In genomic region chr4:151994228-151995171, GRCm38 (mm10) we compare ENCODE assay signal across 8 mouse cellular contexts. TPM values are rescaled to one million over a fixed set of nuclear protein-coding genes. Genes with fewer than 3 reads are reported as not detected.
DNase-seq lines count a peak whose midpoint lies in the region; ATAC-seq and TF ChIP-seq lines count a peak whose summit lies in the region.

No protein-coding gene starts in this region.

- TF ChIP-seq CTCF in G1E (IDR thresholded peaks at IDR 0.05; ENCODE audit: low read depth, low read length), result no peak

- whole genome bisulfite sequencing in embryonic facial prominence, embryonic 14.5 days, result 2% methylated on average over 25 of the region's 61 CpGs
- WGBS in hindbrain, embryonic 16.5 days, result 1% methylated on average over 43 of the region's 61 CpGs
- 1% methylated on average over 60 of the region's 61 CpGs for WGBS in lung, embryonic 16.5 days

- H3K36me3 ChIP-seq in G1E (replicated peaks), result peaks cover 28% of the 10 kb centered on the region
- H3K36me3 ChIP-seq in embryonic facial prominence, embryonic 14.5 days (ENCODE audit: control insufficient read depth, insufficient read depth, low read length), result peaks cover 34% of the 10 kb centered on the region
- H3K36me3 ChIP-seq in hindbrain, embryonic 16.5 days (ENCODE audit: control insufficient read depth, insufficient read depth, low read length), result peaks cover 21% of the 10 kb centered on the region
- H3K36me3 ChIP-seq in lung, embryonic 16.5 days (ENCODE audit: control insufficient read depth, insufficient read depth, low read length), result peaks cover 25% of the 10 kb centered on the region
- peaks cover 3% of the 10 kb centered on the region; the same call in 1 of the 2 replicates for H3K36me3 ChIP-seq in splenic B cell, adult 2 months (ENCODE audit: control insufficient read depth, insufficient read depth, low read length, poor library complexity, severe bottlenecking)

- peak; percentile 73 for ATAC-seq in G1E (ENCODE audit: extremely low read depth, insufficient number of reproducible peaks, low FRiP score, poor library complexity, severe bottlenecking)
- ATAC-seq in embryonic facial prominence, embryonic 14.5 days (ENCODE audit: low read depth), result no peak
- ATAC-seq in hindbrain, embryonic 16.5 days, result no peak
- no peak for ATAC-seq in lung, embryonic 16.5 days (ENCODE audit: low read depth)

- H3K27ac ChIP-seq in embryonic facial prominence, embryonic 14.5 days (replicated peaks; ENCODE audit: low read depth, low read length), result peak overlapping the region; percentile 86
- H3K27ac ChIP-seq in hindbrain, embryonic 16.5 days (ENCODE audit: low read depth, low read length), result peak overlapping the region; percentile 77
- H3K27ac ChIP-seq in lung, embryonic 16.5 days (ENCODE audit: low read length), result peak overlapping the region; percentile 80

- DNase-seq in gastrocnemius, postnatal 14 days, result peak; percentile 48
- DNase-seq in gastrocnemius, adult 8-10 months (ENCODE audit: low spot score in 2 of 2), result no peak
- DNase-seq in G1E (ENCODE audit: low spot score), result peak; percentile 71
- DNase-seq in embryonic facial prominence, embryonic 14.5 days (ENCODE audit: low spot score), result no peak
- peak; percentile 31 for DNase-seq in splenic B cell, adult 2 months (ENCODE audit: low read depth, low spot score)
- DNase-seq in layer of hippocampus, adult 18-20 months (ENCODE audit: low spot score in 2 of 2), result no peak

- H3K4me2 ChIP-seq in embryonic facial prominence, embryonic 14.5 days (ENCODE audit: low read depth, low read length), result peak overlapping the region; percentile 88
- H3K4me2 ChIP-seq in hindbrain, embryonic 16.5 days (ENCODE audit: low read length), result peak overlapping the region; percentile 88
- peak overlapping the region; percentile 91 for H3K4me2 ChIP-seq in lung, embryonic 16.5 days (ENCODE audit: low read depth, low read length)

- H3K9me3 ChIP-seq in G1E (replicated peaks), result no peaks in the 10 kb centered on the region
- H3K9me3 ChIP-seq in embryonic facial prominence, embryonic 14.5 days (ENCODE audit: control insufficient read depth, low read length), result no peaks in the 10 kb centered on the region
- no peaks in the 10 kb centered on the region for H3K9me3 ChIP-seq in hindbrain, embryonic 16.5 days (ENCODE audit: control insufficient read depth, low read length)
- H3K9me3 ChIP-seq in lung, embryonic 16.5 days (ENCODE audit: control insufficient read depth, low read length), result no peaks in the 10 kb centered on the region

- H3K4me3 ChIP-seq in G1E (ENCODE audit: low read depth, low read length), result peak overlapping the region; percentile 87
- H3K4me3 ChIP-seq in embryonic facial prominence, embryonic 14.5 days (ENCODE audit: low read depth, low read length), result peak overlapping the region; percentile 100
- peak overlapping the region; percentile 99 for H3K4me3 ChIP-seq in hindbrain, embryonic 16.5 days (ENCODE audit: low read length)
- H3K4me3 ChIP-seq in lung, embryonic 16.5 days (ENCODE audit: low read length), result peak overlapping the region; percentile 98

- H3K4me1 ChIP-seq in G1E (ENCODE audit: insufficient read depth, low read depth, low read length), result peaks cover 54% of the 10 kb centered on the region
- H3K4me1 ChIP-seq in embryonic facial prominence, embryonic 14.5 days (ENCODE audit: control insufficient read depth, insufficient read depth, low read length), result peaks cover 19% of the 10 kb centered on the region
- H3K4me1 ChIP-seq in hindbrain, embryonic 16.5 days (ENCODE audit: control insufficient read depth, insufficient read depth, low read depth, low read length), result peaks cover 20% of the 10 kb centered on the region
- H3K4me1 ChIP-seq in lung, embryonic 16.5 days (replicated peaks; ENCODE audit: control insufficient read depth, insufficient read depth, low read length), result peaks cover 20% of the 10 kb centered on the region

- H3K9ac ChIP-seq in embryonic facial prominence, embryonic 14.5 days (ENCODE audit: low read depth, low read length), result peak overlapping the region; percentile 95
- peak overlapping the region; percentile 95 for H3K9ac ChIP-seq in hindbrain, embryonic 16.5 days (ENCODE audit: low read depth, low read length)
- H3K9ac ChIP-seq in lung, embryonic 16.5 days (ENCODE audit: low read length), result peak overlapping the region; percentile 93

- peaks cover 55% of the 10 kb centered on the region for H3K27me3 ChIP-seq in G1E (ENCODE audit: insufficient read depth, low read length)
- H3K27me3 ChIP-seq in embryonic facial prominence, embryonic 14.5 days (replicated peaks; ENCODE audit: control insufficient read depth, insufficient read depth, low read length), result no peaks in the 10 kb centered on the region
- H3K27me3 ChIP-seq in hindbrain, embryonic 16.5 days (replicated peaks; ENCODE audit: control insufficient read depth, insufficient read depth, low read length), result no peaks in the 10 kb centered on the region
- H3K27me3 ChIP-seq in lung, embryonic 16.5 days (ENCODE audit: control insufficient read depth, insufficient read depth, low read depth, low read length), result no peaks in the 10 kb centered on the region
- H3K27me3 ChIP-seq in splenic B cell, adult 2 months (ENCODE audit: control insufficient read depth, insufficient read depth, low read length, poor library complexity, severe bottlenecking), result no peaks in the 10 kb centered on the region; the same call in 1 of the 2 replicates

- intact Hi-C loops in gastrocnemius, postnatal 14 days (cut with DNase I; ENCODE audit: low total_unique reads), result no loop called here

RNA-seq across cellular contexts. Expression of gene Phf13, which starts 1.6 kb away (rescaled TPM):
- 1 to 10 TPM; 4.1 to 4.4 TPM for total RNA-seq in gastrocnemius, postnatal 14 days (2021)
- total RNA-seq in gastrocnemius, adult 8-10 months (2022), result 1 to 10 TPM; 3.9 to 4.8 (median 4.5) TPM
- total RNA-seq in G1E (2014; fragmentation: Nextera tagmentation) (2.9 and 3.7 TPM in 2 replicates), G1E (2017) (2.0 and 2.3 TPM in 2 replicates)
- polyA plus RNA-seq in G1E (2012), result 5.4 and 6.6 TPM in 2 replicates
- 30.1 and 32.6 TPM in 2 replicates for polyA plus RNA-seq in embryonic facial prominence, embryonic 14.5 days (2014; fragmentation: Nextera tagmentation; extraction: Ambion mirVana)
- 21.3 and 24.8 TPM in 2 replicates for polyA plus RNA-seq in hindbrain, embryonic 16.5 days (2015; fragmentation: Nextera tagmentation; extraction: Ambion mirVana)
- polyA plus RNA-seq in lung, embryonic 16.5 days (2015; fragmentation: Nextera tagmentation; extraction: Ambion mirVana), result 25.1 and 26.8 TPM in 2 replicates
- total RNA-seq in layer of hippocampus, adult 18-20 months (2021), result 10 to 100 TPM; 12.6 to 12.8 TPM

RNA-seq across cellular contexts. Expression of gene Thap3, which starts 5.7 kb away (rescaled TPM):
- total RNA-seq in gastrocnemius, postnatal 14 days (2021), result 10 to 100 TPM; 28.0 to 32.2 TPM
- 10 to 100 TPM; 30.4 to 33.6 (median 32.1) TPM for total RNA-seq in gastrocnemius, adult 8-10 months (2022)
- total RNA-seq in G1E (2014; fragmentation: Nextera tagmentation) (2.0 and 3.0 TPM in 2 replicates), G1E (2017) (0.82 and 1.6 TPM in 2 replicates)
- 4.2 and 5.5 TPM in 2 replicates for polyA plus RNA-seq in G1E (2012)
- polyA plus RNA-seq in embryonic facial prominence, embryonic 14.5 days (2014; fragmentation: Nextera tagmentation; extraction: Ambion mirVana), result 31.7 and 32.7 TPM in 2 replicates
- polyA plus RNA-seq in hindbrain, embryonic 16.5 days (2015; fragmentation: Nextera tagmentation; extraction: Ambion mirVana), result 35.4 and 35.7 TPM in 2 replicates
- 37.5 and 43.9 TPM in 2 replicates for polyA plus RNA-seq in lung, embryonic 16.5 days (2015; fragmentation: Nextera tagmentation; extraction: Ambion mirVana)
- total RNA-seq in layer of hippocampus, adult 18-20 months (2021), result 10 to 100 TPM; 24.4 to 28.2 TPM

RNA-seq across cellular contexts. Expression of gene Klhl21, which starts 14.1 kb away (rescaled TPM):
- total RNA-seq in gastrocnemius, postnatal 14 days (2021), result 10 to 100 TPM; 26.9 to 31.8 TPM
- total RNA-seq in gastrocnemius, adult 8-10 months (2022), result 100 to 1,000 TPM; 125 to 158 (median 140) TPM
- total RNA-seq in G1E (2014; fragmentation: Nextera tagmentation), result 2.4 and 4.1 TPM in 2 replicates
- 3.8 and 4.4 TPM in 2 replicates for total RNA-seq in G1E (2017)
- 12.2 and 13.5 TPM in 2 replicates for polyA plus RNA-seq in G1E (2012)
- 10.9 and 11.2 TPM in 2 replicates for polyA plus RNA-seq in embryonic facial prominence, embryonic 14.5 days (2014; fragmentation: Nextera tagmentation; extraction: Ambion mirVana)
- 4.7 and 5.0 TPM in 2 replicates for polyA plus RNA-seq in hindbrain, embryonic 16.5 days (2015; fragmentation: Nextera tagmentation; extraction: Ambion mirVana)
- 10.9 and 12.3 TPM in 2 replicates for polyA plus RNA-seq in lung, embryonic 16.5 days (2015; fragmentation: Nextera tagmentation; extraction: Ambion mirVana)
- total RNA-seq in layer of hippocampus, adult 18-20 months (2021), result 10 to 100 TPM; 22.2 to 24.4 TPM

RNA-seq across cellular contexts. Expression of gene Zbtb48, which starts 33.0 kb away (rescaled TPM):
- total RNA-seq in gastrocnemius, postnatal 14 days (2021), result 1 to 10 TPM; 1.8 to 3.3 TPM
- 1 to 10 TPM; 2.3 to 4.8 (median 3.1) TPM for total RNA-seq in gastrocnemius, adult 8-10 months (2022)
- total RNA-seq in G1E (2014; fragmentation: Nextera tagmentation) (13.9 and 24.5 TPM in 2 replicates), G1E (2017) (9.3 and 9.8 TPM in 2 replicates)
- polyA plus RNA-seq in G1E (2012), result 12.4 and 13.4 TPM in 2 replicates
- 19.0 and 19.9 TPM in 2 replicates for polyA plus RNA-seq in embryonic facial prominence, embryonic 14.5 days (2014; fragmentation: Nextera tagmentation; extraction: Ambion mirVana)
- 18.1 and 20.9 TPM in 2 replicates for polyA plus RNA-seq in hindbrain, embryonic 16.5 days (2015; fragmentation: Nextera tagmentation; extraction: Ambion mirVana)
- 17.5 and 20.6 TPM in 2 replicates for polyA plus RNA-seq in lung, embryonic 16.5 days (2015; fragmentation: Nextera tagmentation; extraction: Ambion mirVana)
- total RNA-seq in layer of hippocampus, adult 18-20 months (2021), result 10 to 100 TPM; 11.2 to 12.8 TPM

RNA-seq across cellular contexts. Expression of gene Tas1r1, which starts 43.9 kb away (rescaled TPM):
- total RNA-seq in gastrocnemius, postnatal 14 days (2021), result 1 to 10 TPM in 1 of 2 experiments, under 1 TPM in 1; 0.80 to 1.3 TPM
- 1 to 10 TPM in 1 of 4 experiments, under 1 TPM in 3; 0.32 to 1.3 (median 0.66) TPM for total RNA-seq in gastrocnemius, adult 8-10 months (2022)
- total RNA-seq in G1E (2014; fragmentation: Nextera tagmentation) (0.24 TPM in 1 of 2 replicates, not detected in the other), G1E (2017) (0.06 and 0.27 TPM in 2 replicates)
- 0.02 and 0.04 TPM in 2 replicates for polyA plus RNA-seq in G1E (2012)
- polyA plus RNA-seq in embryonic facial prominence, embryonic 14.5 days (2014; fragmentation: Nextera tagmentation; extraction: Ambion mirVana), result 1.2 and 1.5 TPM in 2 replicates
- 1.9 and 2.0 TPM in 2 replicates for polyA plus RNA-seq in hindbrain, embryonic 16.5 days (2015; fragmentation: Nextera tagmentation; extraction: Ambion mirVana)
- 0.59 and 0.74 TPM in 2 replicates for polyA plus RNA-seq in lung, embryonic 16.5 days (2015; fragmentation: Nextera tagmentation; extraction: Ambion mirVana)
- under 1 TPM; 0.41 to 0.64 TPM for total RNA-seq in layer of hippocampus, adult 18-20 months (2021)

Comparison
In these comparisons a context has a peak if more than half of its experiments do, and no peak if none do; other contexts are left out.
1. DNase-seq: peak in gastrocnemius, postnatal 14 days (single experiment), G1E (single experiment) and splenic B cell, adult 2 months (single experiment); none in gastrocnemius, adult 8-10 months (0 of 2), embryonic facial prominence, embryonic 14.5 days (single experiment) and layer of hippocampus, adult 18-20 months (0 of 2).
2. RNA of gene Thap3, which starts 5.7 kb away (total RNA-seq): 30.4 to 33.6 TPM in gastrocnemius, adult 8-10 months, 28.0 to 32.2 TPM in gastrocnemius, postnatal 14 days and 24.4 to 28.2 TPM in layer of hippocampus, adult 18-20 months; 0.82 to 3.0 TPM in G1E; every median in the first group is over 4 times any median in the second.
3. RNA of gene Klhl21, which starts 14.1 kb away (total RNA-seq): 125 to 158 TPM in gastrocnemius, adult 8-10 months, 26.9 to 31.8 TPM in gastrocnemius, postnatal 14 days and 22.2 to 24.4 TPM in layer of hippocampus, adult 18-20 months; 2.4 to 4.4 TPM in G1E; every median in the first group is over 4 times any median in the second.
4. Peak in every context shown above with its lines, with median percentiles within 50 percentile points of each other: H3K4me3 ChIP-seq, H3K27ac ChIP-seq, H3K4me2 ChIP-seq and H3K9ac ChIP-seq.